Mouse (Mus musculus): ENCODE data around the gene Rtl5. TPM values are rescaled to one million over a fixed set of nuclear protein-coding genes. Genes with fewer than 3 reads are reported as not detected.

Rtl5 gene
- polyA plus RNA-seq, 1 experiment from 2014 or later, result 0.22 TPM

- Histone ChIP-seq H3K4me1 (replicated peaks) (0 out of 2 replicates have a peak, but pooled peaks cover 2% of the 10 kb centered on the region), H3K36me3 (replicated peaks) (no peaks in the 10 kb centered on the region), H3K27me3 (peaks cover 30% of the 10 kb centered on the region), H3K9me3 (replicated peaks) (no peaks in the 10 kb centered on the region), H3K9ac (no peak overlapping the region), H3K27ac (replicated peaks) (no peak overlapping the region), H3K4me2 (no peak overlapping the region), H3K4me3 (replicated peaks) (no peak overlapping the region)
- ATAC-seq (ENCODE audit: insufficient read depth), result no peak
- WGBS (ENCODE audit: insufficient replicate concordance), result 37% methylated on average over 4 of the region's 4 CpGs
Observed at GRCm38 (mm10) chrX:102065213-102065775, 5.8 kb downstream of the Rtl5 start.

GRCm38 (mm10) chrX:102064062-102064461, 7.0 kb downstream of the Rtl5 start:
- Histone ChIP-seq H3K36me3 (replicated peaks) (no peaks in the 10 kb centered on the region), H3K27ac (replicated peaks) (no peak overlapping the region), H3K4me1 (replicated peaks) (peaks cover 11% of the 10 kb centered on the region; the same call in 1 of the 2 replicates), H3K27me3 (peaks cover 18% of the 10 kb centered on the region), H3K9me3 (replicated peaks) (no peaks in the 10 kb centered on the region), H3K4me3 (replicated peaks) (no peak overlapping the region), H3K9ac (no peak overlapping the region), H3K4me2 (no peak overlapping the region)
- ATAC-seq (ENCODE audit: insufficient read depth), result no peak
- 58% methylated on average over 3 of the region's 3 CpGs for WGBS (ENCODE audit: insufficient replicate concordance)

GRCm38 (mm10) chrX:102060891-102061290, 10.2 kb downstream of the Rtl5 start:
- ATAC-seq (ENCODE audit: insufficient read depth), result no peak
- no peak overlapping the region for H3K27ac ChIP-seq (replicated peaks)
- 26% methylated on average over 2 of the region's 2 CpGs for WGBS (ENCODE audit: insufficient replicate concordance)

GRCm38 (mm10) chrX:102060243-102060642, 10.9 kb downstream of the Rtl5 start:
- Histone ChIP-seq H3K4me2 (no peak overlapping the region), H3K36me3 (replicated peaks) (no peaks in the 10 kb centered on the region), H3K27ac (replicated peaks) (no peak overlapping the region), H3K9ac (no peak overlapping the region), H3K9me3 (replicated peaks) (no peaks in the 10 kb centered on the region), H3K27me3 (peaks cover 11% of the 10 kb centered on the region), H3K4me3 (replicated peaks) (no peak overlapping the region), H3K4me1 (replicated peaks) (peaks cover 11% of the 10 kb centered on the region; the same call in 1 of the 2 replicates)
- ATAC-seq (ENCODE audit: insufficient read depth), result no peak
- 67% methylated on average over 5 of the region's 5 CpGs for WGBS (ENCODE audit: insufficient replicate concordance)

More at GRCm38 (mm10) chrX:102060891-102061290, 10.2 kb downstream of the Rtl5 start:
- Histone ChIP-seq H3K4me2 (no peak overlapping the region), H3K27me3 (peaks cover 11% of the 10 kb centered on the region), H3K9me3 (replicated peaks) (no peaks in the 10 kb centered on the region), H3K4me1 (replicated peaks) (peaks cover 11% of the 10 kb centered on the region; the same call in 1 of the 2 replicates), H3K36me3 (replicated peaks) (no peaks in the 10 kb centered on the region), H3K4me3 (replicated peaks) (no peak overlapping the region), H3K9ac (no peak overlapping the region)

- H3K4me3 ChIP-seq (replicated peaks), result no peak overlapping the region
Observed at GRCm38 (mm10) chrX:102059437-102059836, 11.7 kb downstream of the Rtl5 start.

GRCm38 (mm10) chrX:102054009-102054408, 17.1 kb downstream of the Rtl5 start:
- Histone ChIP-seq H3K27me3 (peaks cover 6% of the 10 kb centered on the region), H3K4me1 (replicated peaks) (no peaks in the 10 kb centered on the region), H3K9ac (no peak overlapping the region), H3K9me3 (replicated peaks) (no peaks in the 10 kb centered on the region), H3K27ac (replicated peaks) (no peak overlapping the region), H3K36me3 (replicated peaks) (no peaks in the 10 kb centered on the region), H3K4me3 (replicated peaks) (no peak overlapping the region), H3K4me2 (no peak overlapping the region)
- no peak for ATAC-seq (ENCODE audit: insufficient read depth)
- 54% methylated on average over 4 of the region's 4 CpGs for WGBS (ENCODE audit: insufficient replicate concordance)

More at GRCm38 (mm10) chrX:102059437-102059836, 11.7 kb downstream of the Rtl5 start:
- H3K9me3 ChIP-seq (replicated peaks), result no peaks in the 10 kb centered on the region
- no peaks in the 10 kb centered on the region for H3K36me3 ChIP-seq (replicated peaks)
- no peak overlapping the region for H3K4me2 ChIP-seq
- whole genome bisulfite sequencing (ENCODE audit: insufficient replicate concordance), result 38% methylated on average over 9 of the region's 9 CpGs
- peaks cover 11% of the 10 kb centered on the region; the same call in 1 of the 2 replicates for H3K4me1 ChIP-seq (replicated peaks)
- no peak overlapping the region for H3K27ac ChIP-seq (replicated peaks)
- no peak overlapping the region for H3K9ac ChIP-seq
- peak; percentile 71 for ATAC-seq (ENCODE audit: insufficient read depth)
- peaks cover 11% of the 10 kb centered on the region for H3K27me3 ChIP-seq

- H3K9ac ChIP-seq, result no peak overlapping the region
- peaks cover 6% of the 10 kb centered on the region for H3K27me3 ChIP-seq
- H3K4me3 ChIP-seq (replicated peaks), result no peak overlapping the region
- 43% methylated on average over 2 of the region's 2 CpGs for WGBS (ENCODE audit: insufficient replicate concordance)
- H3K9me3 ChIP-seq (replicated peaks), result no peaks in the 10 kb centered on the region
- no peak overlapping the region for H3K27ac ChIP-seq (replicated peaks)
- H3K4me2 ChIP-seq, result no peak overlapping the region
- ATAC-seq (ENCODE audit: insufficient read depth), result no peak
- no peaks in the 10 kb centered on the region for H3K4me1 ChIP-seq (replicated peaks)
- no peaks in the 10 kb centered on the region for H3K36me3 ChIP-seq (replicated peaks)
Observed at GRCm38 (mm10) chrX:102053371-102053770, 17.7 kb downstream of the Rtl5 start.

GRCm38 (mm10) chrX:102051225-102051624, 19.9 kb downstream of the Rtl5 start:
- Histone ChIP-seq H3K27me3 (peaks cover 6% of the 10 kb centered on the region), H3K27ac (replicated peaks) (no peak overlapping the region), H3K9me3 (replicated peaks) (no peaks in the 10 kb centered on the region), H3K36me3 (replicated peaks) (no peaks in the 10 kb centered on the region), H3K9ac (no peak overlapping the region), H3K4me1 (replicated peaks) (no peaks in the 10 kb centered on the region; the same call in 1 of the 2 replicates), H3K4me3 (replicated peaks) (no peak overlapping the region), H3K4me2 (no peak overlapping the region)
- WGBS (ENCODE audit: insufficient replicate concordance), result 40% methylated on average over 4 of the region's 4 CpGs
- no peak for ATAC-seq (ENCODE audit: insufficient read depth)

GRCm38 (mm10) chrX:102050552-102050951, 20.6 kb downstream of the Rtl5 start:
- Histone ChIP-seq H3K9ac (no peak overlapping the region), H3K27me3 (peaks cover 6% of the 10 kb centered on the region), H3K4me1 (replicated peaks) (no peaks in the 10 kb centered on the region; the same call in 1 of the 2 replicates), H3K4me3 (replicated peaks) (no peak overlapping the region), H3K27ac (replicated peaks) (no peak overlapping the region), H3K4me2 (no peak overlapping the region), H3K9me3 (replicated peaks) (no peaks in the 10 kb centered on the region), H3K36me3 (replicated peaks) (no peaks in the 10 kb centered on the region)
- WGBS (ENCODE audit: insufficient replicate concordance), result 60% methylated on average over 6 of the region's 6 CpGs
- ATAC-seq (ENCODE audit: insufficient read depth), result no peak

- 38% methylated on average over 4 of the region's 4 CpGs for WGBS (ENCODE audit: insufficient replicate concordance)
- H3K4me2 ChIP-seq, result no peak overlapping the region
- no peak overlapping the region for H3K27ac ChIP-seq (replicated peaks)
- no peak overlapping the region for H3K4me3 ChIP-seq (replicated peaks)
- H3K9me3 ChIP-seq (replicated peaks), result no peaks in the 10 kb centered on the region
- ATAC-seq (ENCODE audit: insufficient read depth), result no peak
- no peaks in the 10 kb centered on the region; the same call in 1 of the 2 replicates for H3K4me1 ChIP-seq (replicated peaks)
- no peaks in the 10 kb centered on the region; the same call in 1 of the 2 replicates for H3K27me3 ChIP-seq
- no peak overlapping the region for H3K9ac ChIP-seq
- no peaks in the 10 kb centered on the region for H3K36me3 ChIP-seq (replicated peaks)
Observed at GRCm38 (mm10) chrX:102042386-102042785, 28.7 kb downstream of the Rtl5 start.

- H3K4me3 ChIP-seq (replicated peaks), result no peak overlapping the region
- H3K9ac ChIP-seq, result no peak overlapping the region
- no peaks in the 10 kb centered on the region; the same call in 1 of the 2 replicates for H3K4me1 ChIP-seq (replicated peaks)
- H3K27ac ChIP-seq (replicated peaks), result no peak overlapping the region
- no peak for ATAC-seq (ENCODE audit: insufficient read depth)
- H3K4me2 ChIP-seq, result no peak overlapping the region
- H3K27me3 ChIP-seq, result no peaks in the 10 kb centered on the region; the same call in 1 of the 2 replicates
- H3K9me3 ChIP-seq (replicated peaks), result no peaks in the 10 kb centered on the region
- WGBS (ENCODE audit: insufficient replicate concordance), result 69% methylated on average over 7 of the region's 7 CpGs
- H3K36me3 ChIP-seq (replicated peaks), result no peaks in the 10 kb centered on the region
Observed at GRCm38 (mm10) chrX:102041562-102041961, 29.5 kb downstream of the Rtl5 start.
